Mouse (Mus musculus) forebrain, embryonic 11.5 days (tissue): ENCODE data around the gene Siva1. TPM values are rescaled to one million over a fixed set of nuclear protein-coding genes. Genes with fewer than 3 reads are reported as not detected.

ENCODE experiments used
- ATAC-seq: fragments of 200-750 bp; cut with Nextera tagmentation; replicated peaks from 2 replicates; pipeline ENCODE4 v1.8.0; 2017; ENCODE audit warnings: moderate TSS enrichment; ENCODE audit not compliant: low FRiP score
- DNase-seq: peaks from one replicate; pipeline ENCODE4 v3.0.0-alpha.2; 2017; ENCODE audit warnings: low spot score
- H3K27ac ChIP-seq: fragments of 300-500 bp; sonication (generic); 2 replicates; pipeline ENCODE4 v1.5.1; 2014; ENCODE audit warnings: low read depth, low read length
- H3K27me3 ChIP-seq: fragments of 300-500 bp; sonication (generic); 2 replicates; pipeline ENCODE4 v1.6.1; 2014; ENCODE audit warnings: mild to moderate bottlenecking, low read length, mixed read lengths; ENCODE audit not compliant: control insufficient read depth, insufficient read depth
- H3K36me3 ChIP-seq: fragments of 300-500 bp; sonication (generic); 2 replicates; pipeline ENCODE4 v1.6.1; 2014; ENCODE audit warnings: mild to moderate bottlenecking, low read length, moderate library complexity, mixed read lengths; ENCODE audit not compliant: control insufficient read depth, insufficient read depth
- H3K4me1 ChIP-seq: fragments of 300-500 bp; sonication (generic); replicated peaks from 2 replicates; pipeline ENCODE4 v1.6.1; 2014; ENCODE audit warnings: low read length, mixed read lengths; ENCODE audit not compliant: control insufficient read depth, insufficient read depth
- H3K4me2 ChIP-seq: fragments of 300-500 bp; sonication (generic); 2 replicates; pipeline ENCODE4 v1.6.1; 2014; ENCODE audit warnings: low read depth, mild to moderate bottlenecking, low read length, moderate library complexity, mixed read lengths; ENCODE audit not compliant: severe bottlenecking
- H3K4me3 ChIP-seq: fragments of 300-500 bp; sonication (generic); 2 replicates; pipeline ENCODE4 v1.5.1; 2014; ENCODE audit warnings: low read depth, low read length
- H3K9ac ChIP-seq: fragments of 300-500 bp; sonication (generic); 2 replicates; pipeline ENCODE4 v1.6.1; 2014; ENCODE audit warnings: low read length
- H3K9me3 ChIP-seq: fragments of 300-500 bp; sonication (generic); 2 replicates; pipeline ENCODE4 v1.6.1; 2016; ENCODE audit warnings: low read length, mixed read lengths; ENCODE audit not compliant: control insufficient read depth
- WGBS: fragments of 180-500 bp; shearing (Covaris S2); extraction: QIAGEN DNeasy Blood & Tissue Kit; methylation state at CpG from one replicate; pipeline ENCODE4 v1.1.7; 2014; 5-methylcytosine and 5-hydroxymethylcytosine counted together
- polyA plus RNA-seq: library from polyadenylated mRNA; unstranded; fragments of >200 nt; fragmentation: Nextera tagmentation; extraction: Ambion mirVana; gene quantifications from 2 replicates; pipeline ENCODE4 v1.2.1, GENCODE M21; 2014

The Siva1 gene
- polyA plus RNA-seq, 1 experiment from 2014 or later: 227 TPM

- Histone ChIP-seq H3K4me1 (peaks cover 33% of the 10 kb centered on the region), H3K27ac (peak within 1 kb of the TSS; percentile 82), H3K4me3 (peak within 1 kb of the TSS; percentile 98), H3K9me3 (no peaks in the 10 kb centered on the region), H3K4me2 (peak within 1 kb of the TSS; percentile 90), H3K36me3 (peaks cover 12% of the 10 kb centered on the region; the same call in 1 of the 2 replicates), H3K9ac (peak within 1 kb of the TSS; percentile 93), H3K27me3 (peaks cover 17% of the 10 kb centered on the region)
- DNase-seq (peak; percentile 72), ATAC-seq (0 out of 2 replicates have a peak, but pooled peaks have one; percentile 3)
- under 1% methylated on average over 50 of the region's 70 CpGs for WGBS
Observed at GRCm38 (mm10) chr12:112674132-112675011, 29.9 kb downstream of the Siva1 start, which contains the start of gene Akt1. Gene Akt1, minus strand, starts transcription at chr12:112674884.

GRCm38 (mm10) chr12:112675245-112676035 is 31.0 kb downstream of the Siva1 start:
- H3K4me2 ChIP-seq: peak overlapping the region; percentile 90
- H3K27me3 ChIP-seq: peaks cover 28% of the 10 kb centered on the region
- H3K9me3 ChIP-seq: no peaks in the 10 kb centered on the region
- H3K4me1 ChIP-seq: peaks cover 33% of the 10 kb centered on the region
- peak; percentile 89 for DNase-seq
- peak overlapping the region; percentile 98 for H3K4me3 ChIP-seq
- peaks cover 6% of the 10 kb centered on the region; the same call in 1 of the 2 replicates for H3K36me3 ChIP-seq
- peak overlapping the region; percentile 33; the same call in 1 of the 2 replicates for H3K9ac ChIP-seq
- peak; percentile 23 for ATAC-seq
- peak overlapping the region; percentile 27; the same call in 1 of the 2 replicates for H3K27ac ChIP-seq
- WGBS: 18% methylated on average over 18 of the region's 18 CpGs

GRCm38 (mm10) chr12:112677076-112677475 is 32.6 kb downstream of the Siva1 start:
- no peak overlapping the region for H3K4me2 ChIP-seq
- H3K27ac ChIP-seq: no peak overlapping the region
- H3K9me3 ChIP-seq: no peaks in the 10 kb centered on the region
- peaks cover 25% of the 10 kb centered on the region for H3K4me1 ChIP-seq
- peaks cover 38% of the 10 kb centered on the region for H3K27me3 ChIP-seq
- H3K36me3 ChIP-seq: no peaks in the 10 kb centered on the region
- ATAC-seq (no peak), DNase-seq (no peak)
- no peak overlapping the region for H3K4me3 ChIP-seq
- WGBS: 74% methylated on average over 5 of the region's 5 CpGs
- H3K9ac ChIP-seq: no peak overlapping the region

GRCm38 (mm10) chr12:112677943-112678554 is 33.6 kb downstream of the Siva1 start:
- H3K27ac ChIP-seq: no peak overlapping the region
- H3K27me3 ChIP-seq: peaks cover 38% of the 10 kb centered on the region
- H3K4me3 ChIP-seq: peak overlapping the region; percentile 63
- peak overlapping the region; percentile 95 for H3K4me2 ChIP-seq
- peak overlapping the region; percentile 67 for H3K9ac ChIP-seq
- no peaks in the 10 kb centered on the region for H3K36me3 ChIP-seq
- no peak for ATAC-seq
- H3K4me1 ChIP-seq: peaks cover 18% of the 10 kb centered on the region
- no peak for DNase-seq
- WGBS: 19% methylated on average over 19 of the region's 19 CpGs
- no peaks in the 10 kb centered on the region for H3K9me3 ChIP-seq

- Histone ChIP-seq H3K27ac (no peak within 1 kb of the TSS), H3K36me3 (no peaks in the 10 kb centered on the region), H3K9ac (peak within 1 kb of the TSS; percentile 67), H3K4me1 (peaks cover 15% of the 10 kb centered on the region), H3K4me3 (peak within 1 kb of the TSS; percentile 63), H3K27me3 (peaks cover 38% of the 10 kb centered on the region), H3K4me2 (peak within 1 kb of the TSS; percentile 95), H3K9me3 (no peaks in the 10 kb centered on the region)
- peak; percentile 56 for ATAC-seq
- peak; percentile 87 for DNase-seq
- WGBS: under 1% methylated on average over 54 of the region's 60 CpGs
Observed at GRCm38 (mm10) chr12:112678555-112679026, 34.1 kb downstream of the Siva1 start, which contains the start of gene Zbtb42. Gene Zbtb42, plus strand, starts transcription at chr12:112678828.

- WGBS: 4% methylated on average over 78 of the region's 87 CpGs
- no peak overlapping the region for H3K27ac ChIP-seq
- ATAC-seq (peak; percentile 11; the same call in 1 of the 2 replicates), DNase-seq (peak; percentile 71)
- H3K36me3 ChIP-seq: no peaks in the 10 kb centered on the region
- peaks cover 38% of the 10 kb centered on the region for H3K27me3 ChIP-seq
- no peaks in the 10 kb centered on the region for H3K9me3 ChIP-seq
- H3K4me3 ChIP-seq: peak overlapping the region; percentile 63
- H3K4me1 ChIP-seq: peaks cover 15% of the 10 kb centered on the region
- peak overlapping the region; percentile 95 for H3K4me2 ChIP-seq
- H3K9ac ChIP-seq: peak overlapping the region; percentile 67
Observed at GRCm38 (mm10) chr12:112679027-112679996, 34.8 kb downstream of the Siva1 start.

- no peak overlapping the region for H3K4me3 ChIP-seq
- DNase-seq: no peak
- no peaks in the 10 kb centered on the region for H3K36me3 ChIP-seq
- H3K4me1 ChIP-seq: peaks cover 4% of the 10 kb centered on the region; the same call in 1 of the 2 replicates
- no peak for ATAC-seq
- no peaks in the 10 kb centered on the region for H3K9me3 ChIP-seq
- WGBS: 51% methylated on average over 7 of the region's 7 CpGs
- no peak overlapping the region for H3K9ac ChIP-seq
- H3K4me2 ChIP-seq: no peak overlapping the region
- H3K27ac ChIP-seq: no peak overlapping the region
- H3K27me3 ChIP-seq: peaks cover 30% of the 10 kb centered on the region
Observed at GRCm38 (mm10) chr12:112683351-112683750, 38.9 kb downstream of the Siva1 start.
